Mouse (Mus musculus) megakaryocyte, adult 5-6 weeks (primary cell): ENCODE measurements around the gene Fxr2. TPM values are rescaled to one million over a fixed set of nuclear protein-coding genes. Genes with fewer than 3 reads are reported as not detected.

Experiments
- ATAC-seq: 2 replicates; pipeline ENCODE4 v1.8.0; 2016; ENCODE audit warnings: mild to moderate bottlenecking, inconsistent platforms; ENCODE audit not compliant: poor library complexity, severe bottlenecking
- total RNA-seq, 2 experiments: library from RNA; stranded (forward) in 1 of 2; stranded (reverse) in 1 of 2; fragments of 153-499, 151-499 nt in 1 of 2; fragments of 221-1000, 200-1000 nt in 1 of 2; gene quantifications; 2 replicates each; pipeline versions ENCODE4 v1.2.3 to v1.2.4; 2015 to 2017

The Fxr2 gene
- total RNA-seq, 2 experiments from 2014 or later, result 25.3 to 36.5 TPM

DNA sequence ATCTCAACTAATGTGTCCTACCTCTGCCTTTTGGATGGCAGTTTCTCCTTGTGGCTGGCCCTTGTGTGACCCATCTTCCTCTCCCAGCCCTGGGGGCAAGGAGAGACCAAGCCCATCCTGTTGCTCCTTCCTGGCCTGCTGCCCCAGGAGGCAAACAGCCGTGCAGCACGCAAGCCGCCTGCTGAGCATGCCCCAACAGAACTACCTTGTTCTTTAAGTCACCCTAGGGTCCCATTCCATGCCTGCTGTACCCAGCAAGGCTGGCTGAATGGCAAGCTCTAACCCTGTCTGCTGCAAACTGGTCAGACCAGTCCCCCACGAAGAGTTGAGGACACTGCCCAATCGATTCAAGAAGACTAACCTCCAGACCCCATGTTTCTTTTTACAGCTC is 23.3 kb downstream of the Fxr2 start:
- no peak for ATAC-seq

DNA sequence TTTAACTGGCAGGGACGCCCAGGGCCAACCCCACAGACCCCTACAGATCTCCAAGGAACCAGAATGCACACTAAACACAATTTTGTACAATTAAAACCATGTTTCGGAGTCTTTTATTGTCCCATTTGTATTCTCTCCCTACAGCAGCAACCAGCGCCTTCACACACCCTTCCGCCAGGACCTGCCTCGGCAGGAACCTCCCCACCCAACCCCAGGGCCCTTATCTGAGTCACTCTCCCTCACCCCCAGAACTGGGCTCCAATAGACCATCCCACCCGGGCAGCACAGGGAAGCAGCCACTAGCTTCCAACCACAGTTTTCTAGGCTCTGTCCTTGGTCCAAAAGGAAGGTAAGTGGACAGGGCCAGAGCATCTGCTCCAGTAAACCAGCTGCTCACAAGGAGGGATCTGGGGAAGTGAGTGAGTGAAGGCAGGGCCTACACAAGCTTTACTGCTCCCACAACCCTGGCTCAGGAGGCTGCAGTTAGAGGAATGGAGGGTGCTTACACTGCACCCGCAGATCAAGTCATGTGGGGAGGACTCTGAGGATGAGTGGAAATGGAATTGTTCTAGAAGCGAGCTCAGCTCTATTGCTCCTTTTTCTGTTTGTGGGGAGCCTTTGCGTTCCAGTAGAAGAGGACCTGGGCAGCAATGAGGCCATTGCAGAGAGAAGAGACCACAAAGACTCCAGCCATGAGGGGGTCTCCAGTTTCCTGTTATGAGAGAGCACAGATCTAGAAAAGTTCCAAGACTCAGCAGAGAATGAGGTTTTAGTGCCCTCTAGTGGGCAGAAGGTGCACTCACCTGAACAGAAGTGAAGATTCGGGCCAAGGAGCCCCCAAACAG is 24.0 kb downstream of the Fxr2 start:
- peak; percentile 26; the same call in 1 of the 2 replicates for ATAC-seq

DNA sequence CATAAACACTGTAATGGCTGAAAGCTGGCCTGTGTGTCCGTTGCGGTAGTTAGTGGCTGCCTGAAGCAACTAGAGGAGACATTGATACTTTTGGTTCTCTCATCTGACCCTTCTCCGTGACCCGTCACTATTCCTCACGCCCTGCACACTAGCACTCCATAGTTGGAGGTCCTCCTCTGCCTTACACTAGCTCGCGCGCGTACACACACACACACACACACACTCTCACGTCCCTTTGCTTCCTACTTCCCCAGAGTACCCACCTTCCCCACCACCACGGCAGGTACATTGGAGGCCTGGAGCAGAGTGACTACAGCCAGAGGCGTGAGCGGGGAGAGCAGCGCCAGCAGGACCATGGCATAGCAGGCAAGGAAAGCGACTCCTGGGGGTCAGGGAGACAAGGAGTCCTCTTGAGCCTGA is 24.7 kb downstream of the Fxr2 start:
- no peak for ATAC-seq

DNA sequence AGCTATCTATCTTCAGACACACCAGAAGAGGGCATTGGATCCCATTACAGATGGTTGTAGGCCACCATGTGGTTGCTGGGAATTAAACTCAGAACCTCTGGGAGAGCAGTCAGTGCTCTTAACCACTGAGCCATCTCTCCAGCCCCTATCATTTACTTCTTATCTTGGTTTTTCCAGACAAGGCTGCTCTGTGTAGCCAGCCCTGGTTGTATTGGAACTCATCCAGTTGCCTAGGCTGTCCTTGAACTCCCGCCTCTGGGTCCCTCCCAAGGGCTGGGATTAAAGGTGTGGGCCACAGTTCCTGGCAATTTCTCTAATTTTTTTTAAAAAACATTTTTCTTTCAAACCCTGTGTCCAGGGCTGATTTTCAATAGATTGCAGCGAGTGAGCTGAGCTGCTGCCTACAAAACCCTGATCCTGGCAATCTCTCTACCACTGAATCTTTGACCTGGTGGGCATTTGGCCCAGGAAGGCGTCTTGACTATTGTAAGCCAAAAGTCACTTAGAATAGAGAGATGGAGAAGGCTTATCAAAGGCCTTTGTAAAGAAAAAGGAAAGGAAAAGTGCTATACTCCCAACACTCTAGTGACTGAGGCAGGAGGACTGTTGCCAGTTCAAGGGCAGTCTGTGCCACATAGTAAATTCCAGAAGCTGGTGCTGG is 28.6 kb downstream of the Fxr2 start:
- ATAC-seq, result no peak

DNA sequence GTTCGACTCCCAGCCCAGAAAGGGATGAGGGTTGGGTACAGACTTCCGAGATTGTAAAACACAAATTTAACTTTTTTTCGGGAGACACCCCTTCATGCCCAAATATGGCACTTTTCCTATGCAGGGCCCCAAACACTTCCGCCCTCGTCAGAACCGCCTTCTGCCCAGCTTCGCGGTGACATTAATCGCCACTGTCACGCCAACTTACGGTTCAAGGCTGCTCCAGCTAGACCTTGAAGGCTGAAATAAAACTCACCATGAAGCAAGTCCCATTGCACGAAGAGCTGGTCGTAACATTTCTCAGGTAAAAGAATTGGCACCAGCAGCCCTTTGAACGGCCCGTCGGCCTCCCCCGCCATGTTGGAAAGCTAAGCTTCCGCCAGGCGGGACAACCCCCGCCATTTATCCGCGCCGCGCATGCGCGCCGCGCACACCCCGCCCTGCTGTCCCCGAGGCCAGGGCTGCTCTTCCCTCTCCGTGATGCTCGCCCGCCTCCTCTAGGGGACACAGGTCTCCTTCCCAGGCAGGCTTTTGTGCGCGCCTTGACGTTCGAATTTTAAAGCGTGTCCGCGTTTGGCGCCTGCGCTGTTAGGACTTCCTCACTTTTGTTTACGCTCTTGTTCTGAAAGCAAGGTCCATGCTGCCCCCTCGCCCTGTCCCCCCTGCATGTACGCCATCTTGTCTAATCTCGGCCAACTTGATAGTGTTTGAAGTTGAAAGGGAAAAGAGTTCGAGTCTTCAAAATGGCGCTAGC is 29.6 kb downstream of the Fxr2 start, which contains the start of gene Mpdu1:
TSS of gene Mpdu1 (minus strand) at position 430 of the 754 bp plus-strand sequence.
- peak; percentile 78 for ATAC-seq

DNA sequence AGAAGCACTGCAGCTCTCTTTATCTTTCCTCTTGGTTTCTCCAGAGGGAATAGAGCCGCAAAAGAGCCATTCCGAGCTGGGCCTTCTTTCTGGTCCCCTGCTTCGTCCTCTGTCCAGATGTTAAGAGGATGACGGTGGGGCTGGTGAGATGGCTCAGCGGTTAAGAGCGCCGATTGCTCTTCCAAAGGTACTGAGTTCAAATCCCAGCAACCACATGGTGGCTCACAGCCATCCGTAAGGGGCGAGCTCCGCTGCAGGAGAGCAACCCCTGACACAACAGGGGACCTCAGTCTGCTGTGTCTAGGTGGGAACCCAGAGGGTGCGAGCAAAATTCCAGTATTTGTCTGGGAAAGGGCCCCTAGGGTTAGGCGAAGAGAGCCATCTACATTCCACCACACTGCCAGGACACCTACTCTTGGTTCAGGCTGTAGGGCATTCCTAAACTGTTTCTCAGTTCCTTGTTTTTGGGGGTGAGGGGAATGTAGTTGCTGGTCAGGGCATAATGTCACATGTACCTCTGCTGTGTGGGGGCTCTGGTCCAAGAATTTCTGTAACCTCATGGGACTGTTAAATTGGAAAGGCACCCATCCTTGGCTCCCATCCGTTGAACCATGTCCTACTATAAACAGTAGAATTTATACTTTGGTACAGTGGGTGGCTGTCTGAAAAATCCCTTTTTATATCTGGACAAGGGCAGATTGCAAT is 30.3 kb downstream of the Fxr2 start:
- ATAC-seq, result no peak

DNA sequence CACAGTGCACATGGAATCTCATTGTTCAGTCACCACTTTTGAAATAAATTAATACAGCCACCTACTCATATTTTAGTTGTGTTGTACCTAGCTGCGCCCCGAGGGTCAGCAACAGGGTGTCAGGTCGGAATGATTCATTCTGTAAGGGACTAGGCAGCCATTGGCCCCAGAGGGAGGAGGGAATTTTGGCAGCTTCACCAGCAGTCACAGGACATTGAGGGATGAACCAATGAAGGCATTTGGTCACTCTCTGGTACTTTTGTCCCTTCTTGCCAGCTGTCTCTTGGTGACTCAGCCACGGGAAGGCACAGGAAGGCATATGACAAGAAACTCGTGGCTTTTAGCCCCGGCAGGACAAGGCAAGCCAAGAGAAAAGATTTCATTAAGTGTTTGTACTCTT is 31.0 kb downstream of the Fxr2 start:
- no peak for ATAC-seq

DNA sequence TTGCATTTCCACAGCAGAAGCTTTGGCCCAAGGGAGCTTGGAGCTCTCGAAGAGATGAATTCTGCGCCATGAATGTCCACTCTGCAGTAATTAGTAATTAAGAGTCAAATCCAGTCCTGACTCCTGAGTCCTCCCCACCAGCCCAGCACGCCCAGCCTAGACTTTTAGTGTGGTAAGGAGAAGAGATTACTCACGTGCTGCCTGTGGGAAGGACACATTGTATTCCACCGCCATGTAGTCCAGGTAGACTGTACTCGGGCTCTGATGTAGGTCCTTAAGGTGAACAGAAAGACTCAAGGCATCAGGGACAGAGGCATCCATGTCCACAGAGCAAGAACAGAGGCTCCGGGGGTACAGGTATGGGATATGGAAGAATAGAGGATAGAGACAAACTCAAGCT is 32.1 kb downstream of the Fxr2 start:
- no peak for ATAC-seq

DNA sequence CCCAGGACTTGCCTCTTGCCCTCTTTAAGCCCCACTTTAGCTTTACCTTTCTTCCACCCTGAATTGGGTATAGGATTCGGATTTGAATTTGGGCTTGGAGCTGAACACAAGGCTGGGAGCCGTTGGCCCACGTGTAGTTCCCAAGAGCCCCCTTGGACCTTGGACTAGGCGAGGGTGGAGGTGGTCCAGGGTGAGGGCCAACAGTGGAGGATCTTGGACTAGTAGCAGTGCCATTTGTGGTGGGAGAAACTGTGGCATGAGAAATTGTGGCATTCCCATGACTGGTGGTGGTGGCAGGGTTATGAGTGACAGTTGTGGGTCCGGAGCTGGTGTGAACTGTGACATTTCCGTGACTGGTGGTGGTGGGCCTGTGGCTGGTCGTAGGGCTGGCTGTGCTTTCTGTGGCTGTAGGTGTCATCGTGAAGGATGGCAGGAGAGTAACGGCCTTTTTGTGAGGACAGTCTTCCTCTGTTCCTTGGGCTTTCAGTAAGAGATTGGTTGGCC is 32.7 kb downstream of the Fxr2 start:
- ATAC-seq, result no peak

DNA sequence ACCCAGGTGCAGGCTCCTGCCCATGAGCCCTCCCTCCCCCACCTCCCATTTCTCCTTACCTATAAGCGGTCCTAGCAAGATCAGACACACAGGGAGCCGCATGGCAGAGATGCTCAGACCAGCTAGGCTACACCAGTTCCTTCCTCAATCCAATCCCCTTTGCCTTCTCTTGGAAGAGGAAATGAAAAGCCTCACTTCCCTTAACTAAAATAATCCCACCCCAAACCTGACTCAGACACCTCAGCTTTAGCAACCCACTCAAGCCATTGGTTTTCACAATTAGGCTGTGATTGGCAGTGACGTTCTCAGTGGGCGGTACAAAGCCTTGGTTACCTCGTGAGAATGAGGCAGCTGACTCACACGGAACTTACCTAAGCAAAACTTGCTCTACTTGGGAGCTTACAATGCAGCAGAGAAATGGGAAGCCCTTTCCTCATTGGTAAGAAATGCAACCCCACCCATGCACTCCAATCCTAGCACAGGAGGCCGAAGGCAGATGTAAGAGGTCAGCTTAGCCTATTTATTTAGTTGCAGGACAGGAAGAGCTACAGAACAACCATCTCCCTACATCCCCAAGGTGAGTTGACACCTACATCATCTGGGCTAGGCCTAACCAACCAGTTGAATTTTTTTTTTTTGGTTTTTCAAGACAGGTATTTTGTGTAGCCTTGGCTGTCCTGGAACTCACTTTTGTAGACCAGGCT is 33.3 kb downstream of the Fxr2 start, which contains the start of gene Cd68:
TSS of gene Cd68 (minus strand) at position 193 of the 704 bp plus-strand sequence.
- ATAC-seq, result peak; percentile 75

DNA sequence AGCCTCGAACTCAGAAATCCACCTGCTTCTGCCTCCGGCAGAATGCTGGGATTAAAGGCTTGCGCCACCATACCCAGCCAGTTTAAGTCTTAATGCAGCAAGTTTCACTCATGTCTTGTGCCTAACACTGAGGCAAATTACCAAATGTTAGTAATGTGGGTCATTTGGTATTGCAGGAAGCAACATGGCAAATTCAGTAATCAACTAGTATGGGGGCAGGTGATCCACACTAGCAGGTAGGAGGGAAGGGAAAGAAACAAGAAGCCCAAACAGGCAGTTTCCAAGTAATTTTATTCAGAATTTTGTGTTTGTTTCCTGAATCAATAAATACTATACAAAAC is 33.8 kb downstream of the Fxr2 start:
- ATAC-seq, result no peak

DNA sequence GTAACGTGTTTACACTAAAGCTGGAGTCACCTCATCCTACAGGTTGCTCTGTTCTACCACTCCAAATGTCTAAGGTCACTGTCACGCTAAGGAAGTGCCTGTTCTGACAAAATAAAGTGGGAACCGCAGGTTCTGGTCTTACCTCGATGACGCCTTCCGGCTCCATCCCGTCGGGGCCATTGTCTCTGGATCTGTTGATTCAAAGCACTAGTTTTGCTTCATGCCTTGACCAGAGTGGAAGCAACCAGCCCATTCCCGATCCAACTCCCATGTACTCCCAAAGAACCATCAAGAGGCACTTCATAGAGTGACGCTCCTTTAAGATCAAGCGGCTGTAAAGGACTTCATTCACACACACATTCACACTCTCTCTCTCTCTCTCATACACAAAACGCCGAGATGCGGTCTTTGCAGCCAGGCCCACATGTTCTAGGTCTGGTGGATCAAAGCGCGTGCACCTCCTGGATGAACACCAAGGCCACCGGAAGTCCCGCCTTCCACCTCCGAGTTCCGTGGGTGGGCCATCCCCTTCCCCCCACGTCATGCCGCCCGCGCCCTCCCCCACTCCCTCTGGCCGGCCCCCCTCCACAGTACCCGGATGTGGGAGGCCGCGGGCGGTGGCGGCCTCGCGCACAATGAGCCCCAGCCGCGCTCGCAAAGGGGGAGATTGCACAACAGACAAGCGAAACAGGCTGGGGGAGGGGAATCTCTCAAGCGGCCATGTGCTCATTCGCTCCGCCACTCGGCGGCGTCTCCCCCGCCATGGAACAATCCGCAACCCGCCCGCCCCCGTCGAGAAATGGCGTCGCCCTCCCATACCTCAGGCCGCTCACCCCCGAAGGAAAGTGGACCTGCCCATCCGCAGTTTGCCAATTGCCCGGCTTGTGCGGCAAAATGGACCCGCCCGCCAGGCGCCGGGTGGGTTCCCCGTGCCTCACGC is 38.3 kb downstream of the Fxr2 start:
- peak; percentile 72 for ATAC-seq

DNA sequence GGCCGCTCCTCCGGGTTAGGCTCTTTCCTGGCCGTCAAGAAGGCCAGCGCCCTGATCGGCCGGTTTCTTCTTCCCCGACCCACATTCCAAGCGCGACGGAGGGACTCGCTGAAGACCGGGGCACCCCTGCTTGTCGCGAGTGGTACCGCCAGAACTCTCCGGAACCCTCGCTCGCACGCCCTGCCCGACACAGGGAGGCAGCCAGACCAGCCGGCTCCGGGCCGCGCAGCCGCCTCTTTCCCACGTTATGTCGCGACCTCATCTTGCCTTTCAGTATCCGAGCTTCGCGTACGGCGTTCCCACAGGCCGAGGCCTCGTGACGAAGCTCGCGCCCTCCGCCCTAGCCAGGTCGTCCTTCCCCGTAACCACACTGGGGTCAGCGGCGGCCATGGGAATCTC is 38.9 kb downstream of the Fxr2 start:
- ATAC-seq, result peak; percentile 11; the same call in 1 of the 2 replicates

DNA sequence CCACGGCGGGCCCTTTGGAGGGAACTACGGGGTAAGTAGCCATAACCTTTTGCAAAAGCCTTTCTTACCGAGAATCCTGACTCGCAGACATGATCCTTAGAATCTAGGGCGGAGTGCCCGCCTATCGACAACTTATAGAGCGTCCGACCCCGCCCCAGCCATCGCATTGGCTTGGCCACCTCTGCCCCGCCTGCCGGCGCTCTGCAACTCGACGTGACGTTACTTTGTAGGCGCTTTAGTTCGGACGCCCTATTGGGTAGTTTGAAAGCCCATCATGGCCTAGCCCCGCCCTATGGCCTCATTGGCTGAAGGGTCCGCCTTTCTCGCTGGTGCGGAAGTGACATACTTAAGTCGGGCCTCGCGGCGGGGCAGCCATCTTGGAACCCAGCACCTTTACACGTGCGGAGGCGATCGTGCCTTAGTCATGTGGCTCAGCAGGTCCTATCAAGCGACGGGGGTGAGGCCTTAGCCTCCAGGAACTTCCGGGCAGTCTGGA is 39.5 kb downstream of the Fxr2 start, which contains the start of gene Eif4a1:
TSS of gene Eif4a1 (minus strand) at position 213 of the 496 bp plus-strand sequence.
- peak; percentile 84 for ATAC-seq

DNA sequence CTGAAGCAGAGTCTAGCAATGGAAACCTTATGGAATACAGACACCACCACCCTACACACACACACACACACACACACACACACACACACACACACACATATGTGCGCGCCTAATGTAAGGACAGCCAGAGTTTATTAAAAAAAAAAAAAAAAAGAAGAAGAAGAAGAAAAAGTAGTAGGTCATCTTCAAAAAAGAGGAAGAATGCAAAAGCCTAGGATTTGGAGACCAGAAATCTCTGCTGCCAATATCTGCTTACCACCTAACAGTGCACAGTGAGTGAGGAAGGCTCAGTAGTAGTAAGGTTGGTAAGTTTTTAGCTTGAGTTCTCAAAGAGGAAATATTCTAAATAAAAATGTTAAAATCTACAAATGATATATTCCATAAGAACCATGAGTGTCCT is 46.4 kb downstream of the Fxr2 start:
- ATAC-seq, result no peak

DNA sequence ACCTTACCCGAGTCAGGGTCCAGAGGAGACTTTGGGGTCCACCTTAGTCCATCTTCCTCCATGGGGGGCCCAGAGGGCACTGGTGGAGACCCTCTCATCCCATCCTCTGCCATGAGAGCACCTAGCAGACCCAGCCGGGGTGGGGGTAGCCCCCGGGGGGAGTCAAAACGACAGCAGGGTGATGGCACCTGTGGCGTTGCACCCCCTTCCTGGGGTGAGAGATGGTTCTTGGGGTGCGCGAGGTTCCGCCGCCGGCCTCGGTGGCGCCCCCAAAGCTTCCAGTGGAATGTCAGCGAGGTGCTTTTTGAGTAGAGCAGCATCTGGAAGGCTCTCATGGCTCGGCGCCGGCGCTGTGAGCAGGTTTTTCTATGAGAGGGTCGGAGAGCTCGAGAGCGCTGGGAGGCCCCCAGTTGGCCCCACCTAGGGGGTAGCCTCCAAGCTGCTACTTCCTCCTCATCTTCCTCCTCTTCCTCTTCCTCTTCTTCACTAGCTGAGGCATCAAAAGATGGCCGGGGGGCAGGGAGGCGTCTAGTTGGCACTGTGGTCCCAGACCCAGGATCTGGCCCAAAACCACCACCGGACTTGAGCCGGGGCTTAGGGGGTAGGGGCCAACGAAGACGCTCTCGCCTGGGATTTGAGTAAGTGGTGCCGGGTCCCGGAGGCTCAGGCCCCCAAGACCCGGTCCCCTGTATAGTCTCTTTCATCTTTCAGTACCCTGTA is 47.5 kb downstream of the Fxr2 start:
- ATAC-seq, result no peak

DNA sequence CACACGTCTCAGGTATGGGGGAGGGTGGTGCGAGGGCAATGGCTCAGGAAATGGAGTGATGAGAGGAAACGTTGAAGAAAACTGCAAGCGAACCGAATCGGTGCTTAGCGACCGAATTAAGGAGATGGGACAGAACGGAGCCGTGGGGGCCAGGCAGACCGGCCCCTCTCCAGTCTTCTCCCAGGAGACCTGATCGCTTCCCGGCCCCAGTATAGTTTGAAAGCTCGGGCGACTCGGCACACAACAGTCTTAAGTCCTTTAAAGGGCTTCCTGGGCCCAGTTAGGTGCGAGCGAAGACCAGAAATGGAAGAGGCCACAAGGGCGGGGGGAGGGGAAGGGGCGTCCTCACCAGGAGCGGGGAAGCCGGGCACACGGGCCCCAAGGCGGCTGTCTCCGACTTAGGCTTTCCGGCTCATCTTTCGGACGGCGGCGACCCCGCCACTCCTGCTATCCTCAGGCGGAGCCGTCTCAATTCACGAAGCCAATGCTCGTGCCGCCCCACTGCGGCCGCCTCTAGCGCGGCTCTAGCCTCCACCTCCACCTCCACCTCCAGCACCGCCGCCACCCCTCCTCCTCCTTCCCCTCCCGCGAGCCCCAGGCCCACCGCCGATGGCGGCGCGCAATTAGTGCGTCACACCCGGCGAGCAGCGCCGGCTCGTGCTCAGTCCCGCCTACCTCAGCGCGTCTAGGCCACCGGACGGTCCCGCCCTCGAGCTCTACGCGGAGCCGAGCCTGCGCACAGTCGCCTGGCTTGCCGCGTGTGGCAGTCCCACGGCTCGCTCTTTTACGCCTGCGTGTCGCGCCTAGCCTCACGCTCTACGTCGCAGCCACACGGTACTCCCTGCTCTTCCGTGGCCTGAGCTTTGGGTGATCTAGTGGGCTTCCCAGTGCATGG is 48.8 kb downstream of the Fxr2 start, which contains the start of gene Senp3:
TSS of gene Senp3 (minus strand) at position 771 of the 895 bp plus-strand sequence.
- peak; percentile 91 for ATAC-seq
